Mouse (Mus musculus) heart, postnatal 0 days (tissue): ENCODE data around the gene Hcn2. TPM values are rescaled to one million over a fixed set of nuclear protein-coding genes. Genes with fewer than 3 reads are reported as not detected.

Source experiments
- ATAC-seq: fragments of 200-750 bp; cut with Nextera tagmentation; 2 replicates; pipeline ENCODE4 v1.8.0; 2017; ENCODE audit warnings: low read depth, moderate number of reproducible peaks, moderate library complexity; ENCODE audit not compliant: insufficient read depth
- DNase-seq: peaks from one replicate; pipeline ENCODE4 v3.0.0-alpha.2; 2016; ENCODE audit warnings: low spot score
- H3K27ac ChIP-seq: fragments of 300-500 bp; sonication (generic); 2 replicates; pipeline ENCODE4 v1.5.1; 2014; ENCODE audit warnings: low read depth, mild to moderate bottlenecking
- H3K27me3 ChIP-seq: fragments of 300-500 bp; sonication (generic); 2 replicates; pipeline ENCODE4 v1.6.1; 2014; ENCODE audit warnings: low read length, mixed read lengths; ENCODE audit not compliant: control insufficient read depth, insufficient read depth
- H3K36me3 ChIP-seq: fragments of 300-500 bp; sonication (generic); replicated peaks from 2 replicates; pipeline ENCODE4 v1.6.1; 2014; ENCODE audit warnings: low read length, mixed read lengths; ENCODE audit not compliant: control insufficient read depth, insufficient read depth
- H3K4me1 ChIP-seq: fragments of 300-500 bp; sonication (generic); 2 replicates; pipeline ENCODE4 v1.6.1; 2014; ENCODE audit warnings: antibody characterized with exemption; ENCODE audit not compliant: control insufficient read depth, insufficient read depth
- H3K4me2 ChIP-seq: fragments of 300-500 bp; sonication (generic); 2 replicates; pipeline ENCODE4 v1.6.1; 2014; ENCODE audit warnings: low read depth, mild to moderate bottlenecking, low read length, moderate library complexity
- H3K4me3 ChIP-seq: fragments of 300-500 bp; sonication (generic); 2 replicates; pipeline ENCODE4 v1.5.1; 2014; ENCODE audit warnings: low read depth, low read length
- H3K9ac ChIP-seq: fragments of 300-500 bp; sonication (generic); replicated peaks from 2 replicates; pipeline ENCODE4 v1.6.1; 2014; ENCODE audit warnings: low read depth, low read length, mixed read lengths
- H3K9me3 ChIP-seq: fragments of 300-500 bp; sonication (generic); replicated peaks from 2 replicates; pipeline ENCODE4 v1.6.1; 2016; ENCODE audit warnings: low read length; ENCODE audit not compliant: control insufficient read depth
- CTCF ChIP-seq: IDR thresholded peaks from 2 replicates; pipeline ENCODE4 v1.5.1; 2016; ENCODE audit warnings: antibody characterized with exemption, control low read depth, low read depth
- EP300 ChIP-seq: IDR thresholded peaks from 2 replicates; pipeline ENCODE4 v1.6.1; 2016; ENCODE audit warnings: antibody characterized with exemption, low read depth
- WGBS: fragments of 180-500 bp; shearing (Covaris S2); extraction: QIAGEN DNeasy Blood & Tissue Kit; methylation state at CpG from one replicate; pipeline ENCODE4 v1.1.7; 2014; 5-methylcytosine and 5-hydroxymethylcytosine counted together
- polyA plus RNA-seq: library from polyadenylated mRNA; unstranded; fragments of >200 nt; fragmentation: Nextera tagmentation; extraction: Ambion mirVana; gene quantifications from 2 replicates; pipeline ENCODE4 v1.2.1, GENCODE M21; 2015
- total RNA-seq: library from RNA; depleted of rRNA; stranded (reverse); fragments of >200 nt; gene quantifications from 2 replicates; pipeline ENCODE4 v1.2.3, GENCODE M21; 2014; ENCODE audit warnings: low replicate concordance

The Hcn2 gene
- total and polyA plus RNA-seq, 2 experiments from 2014 or later: 0.45 to 3.5 TPM

GRCm38 (mm10) chr10:79688720-79689119 lies 27.7 kb upstream of the Hcn2 start, which contains the start of gene Gzmm:
Gzmm (plus strand) TSS chr10:79689020.
- Histone ChIP-seq H3K27me3 (no peaks in the 10 kb centered on the region), H3K9ac (no peak within 1 kb of the TSS), H3K27ac (no peak within 1 kb of the TSS), H3K4me3 (no peak within 1 kb of the TSS), H3K4me2 (no peak within 1 kb of the TSS), H3K4me1 (peaks cover 23% of the 10 kb centered on the region), H3K36me3 (peaks cover 50% of the 10 kb centered on the region), H3K9me3 (no peaks in the 10 kb centered on the region)
- no peak for TF ChIP-seq EP300
- TF ChIP-seq CTCF: no peak
- DNase-seq (no peak), ATAC-seq (no peak)
- 73% methylated on average over 4 of the region's 4 CpGs for WGBS

- no peak overlapping the region for H3K4me3 ChIP-seq
- no peak for DNase-seq
- H3K27me3 ChIP-seq: no peaks in the 10 kb centered on the region
- H3K27ac ChIP-seq: no peak overlapping the region
- H3K36me3 ChIP-seq: peaks cover 50% of the 10 kb centered on the region
- WGBS: 91% methylated on average over 3 of the region's 3 CpGs
- H3K4me2 ChIP-seq: no peak overlapping the region
- H3K9me3 ChIP-seq: no peaks in the 10 kb centered on the region
- no peak overlapping the region for H3K9ac ChIP-seq
- no peak for ATAC-seq
- peaks cover 19% of the 10 kb centered on the region for H3K4me1 ChIP-seq
- TF ChIP-seq EP300: no peak
- TF ChIP-seq CTCF: no peak
These were observed 27.3 kb upstream of the Hcn2 start for GRCm38 (mm10) chr10:79689178-79689577.

GRCm38 (mm10) chr10:79691986-79692548 lies 24.4 kb upstream of the Hcn2 start:
- no peak for ATAC-seq
- Histone ChIP-seq H3K9me3 (no peaks in the 10 kb centered on the region), H3K27me3 (no peaks in the 10 kb centered on the region), H3K36me3 (peaks cover 23% of the 10 kb centered on the region), H3K4me1 (peaks cover 24% of the 10 kb centered on the region), H3K27ac (no peak overlapping the region), H3K4me3 (no peak overlapping the region), H3K9ac (no peak overlapping the region), H3K4me2 (no peak overlapping the region)
- no peak for DNase-seq
- TF ChIP-seq CTCF (peak; percentile 29; the same call in 1 of the 2 replicates), EP300 (no peak)
- 94% methylated on average over 2 of the region's 2 CpGs for WGBS

- TF ChIP-seq EP300: no peak
- no peak for TF ChIP-seq CTCF
- H3K36me3 ChIP-seq: peaks cover 6% of the 10 kb centered on the region
- no peaks in the 10 kb centered on the region for H3K27me3 ChIP-seq
- H3K4me3 ChIP-seq: no peak overlapping the region
- 55% methylated on average over 12 of the region's 12 CpGs for WGBS
- no peaks in the 10 kb centered on the region for H3K9me3 ChIP-seq
- no peak overlapping the region for H3K9ac ChIP-seq
- H3K4me2 ChIP-seq: no peak overlapping the region
- peaks cover 23% of the 10 kb centered on the region for H3K4me1 ChIP-seq
- H3K27ac ChIP-seq: peak overlapping the region; percentile 86
- ATAC-seq: no peak
- no peak for DNase-seq
These were observed 22.7 kb upstream of the Hcn2 start for GRCm38 (mm10) chr10:79693580-79694378.

GRCm38 (mm10) chr10:79694379-79694655 lies 22.1 kb upstream of the Hcn2 start:
- no peak for DNase-seq
- no peak overlapping the region for H3K4me3 ChIP-seq
- no peak overlapping the region for H3K4me2 ChIP-seq
- TF ChIP-seq EP300 (no peak), CTCF (no peak)
- peak; percentile 31 for ATAC-seq
- 38% methylated on average over 6 of the region's 6 CpGs for WGBS
- no peaks in the 10 kb centered on the region for H3K27me3 ChIP-seq
- H3K9ac ChIP-seq: no peak overlapping the region
- 0 out of 2 replicates have a peak, but pooled peaks cover under 1% of the 10 kb centered on the region for H3K36me3 ChIP-seq
- peak overlapping the region; percentile 86 for H3K27ac ChIP-seq
- H3K4me1 ChIP-seq: peaks cover 23% of the 10 kb centered on the region
- H3K9me3 ChIP-seq: no peaks in the 10 kb centered on the region
